Mouse (Mus musculus): ENCODE measurements at regions not wholly inside any gene's neighbourhood (a gene's known extent, or its start where the extent isn't known, plus 50 kb on each side); places are given as distances from the start of the nearest gene placed in this dataset.
A peak's percentile ranks its signal among the peaks of the same experiment; 100 is the strongest.

- DNase-seq (ENCODE audit: low spot score) = peak; percentile 87
- Histone ChIP-seq H3K4me2 (ENCODE audit: low read depth, low read length) (no peak overlapping the region), H3K27ac (peak overlapping the region; percentile 74), H3K4me3 (ENCODE audit: low read length) (no peak overlapping the region), H3K9me3 (ENCODE audit: low read length) (no peaks in the 10 kb centered on the region), H3K9ac (replicated peaks; ENCODE audit: low read length) (no peak overlapping the region), H3K4me1 (ENCODE audit: insufficient read depth, low read length) (no peaks in the 10 kb centered on the region), H3K36me3 (ENCODE audit: insufficient read depth, low read length) (no peaks in the 10 kb centered on the region), H3K27me3 (ENCODE audit: insufficient read depth, low read length) (no peaks in the 10 kb centered on the region; the same call in 1 of the 2 replicates)
- WGBS = 21% methylated on average over 7 of the region's 7 CpGs
- no peak for TF ChIP-seq CTCF (IDR thresholded peaks at IDR 0.05; ENCODE audit: low read depth)
- peak; percentile 97 for ATAC-seq
Observed at GRCm38 (mm10) chr5:133453349-133454049, 646.0 kb upstream of the Castor2 start.

GRCm38 (mm10) chr5:133449926-133450325, 649.6 kb upstream of the Castor2 start:
- H3K9me3 ChIP-seq (ENCODE audit: low read length) = no peaks in the 10 kb centered on the region
- no peak overlapping the region for H3K4me3 ChIP-seq (ENCODE audit: low read length)
- peak; percentile 45 for DNase-seq (ENCODE audit: low spot score)
- H3K27me3 ChIP-seq (ENCODE audit: insufficient read depth, low read length) = no peaks in the 10 kb centered on the region
- no peak for TF ChIP-seq CTCF (IDR thresholded peaks at IDR 0.05; ENCODE audit: low read depth)
- H3K4me2 ChIP-seq (ENCODE audit: low read depth, low read length) = no peak overlapping the region
- ATAC-seq = no peak
- H3K9ac ChIP-seq (replicated peaks; ENCODE audit: low read length) = no peak overlapping the region
- WGBS = 55% methylated on average over 3 of the region's 3 CpGs
- no peaks in the 10 kb centered on the region for H3K4me1 ChIP-seq (ENCODE audit: insufficient read depth, low read length)
- H3K36me3 ChIP-seq (ENCODE audit: insufficient read depth, low read length) = no peaks in the 10 kb centered on the region
- H3K27ac ChIP-seq = peak overlapping the region; percentile 27; the same call in 1 of the 2 replicates

- H3K4me3 ChIP-seq (ENCODE audit: low read length) = no peak overlapping the region
- no peak for TF ChIP-seq CTCF (IDR thresholded peaks at IDR 0.05; ENCODE audit: low read depth)
- no peaks in the 10 kb centered on the region for H3K9me3 ChIP-seq (ENCODE audit: low read length)
- H3K36me3 ChIP-seq (ENCODE audit: insufficient read depth, low read length) = no peaks in the 10 kb centered on the region
- no peak overlapping the region for H3K9ac ChIP-seq (replicated peaks; ENCODE audit: low read length)
- H3K27ac ChIP-seq = no peak overlapping the region
- no peaks in the 10 kb centered on the region for H3K4me1 ChIP-seq (ENCODE audit: insufficient read depth, low read length)
- DNase-seq (ENCODE audit: low spot score) (peak; percentile 57), ATAC-seq (no peak)
- no peak overlapping the region for H3K4me2 ChIP-seq (ENCODE audit: low read depth, low read length)
- WGBS = 47% methylated on average over 1 of the region's 1 CpGs
- H3K27me3 ChIP-seq (ENCODE audit: insufficient read depth, low read length) = no peaks in the 10 kb centered on the region
Observed at GRCm38 (mm10) chr5:133400826-133401225, 698.7 kb upstream of the Castor2 start.

GRCm38 (mm10) chr5:133389896-133390295, 709.6 kb upstream of the Castor2 start:
- Histone ChIP-seq H3K4me3 (ENCODE audit: low read length) (no peak overlapping the region), H3K27me3 (ENCODE audit: insufficient read depth, low read length) (no peaks in the 10 kb centered on the region), H3K27ac (no peak overlapping the region), H3K4me1 (ENCODE audit: insufficient read depth, low read length) (0 out of 2 replicates have a peak, but pooled peaks cover 9% of the 10 kb centered on the region), H3K9ac (replicated peaks; ENCODE audit: low read length) (no peak overlapping the region), H3K9me3 (ENCODE audit: low read length) (no peaks in the 10 kb centered on the region), H3K36me3 (ENCODE audit: insufficient read depth, low read length) (no peaks in the 10 kb centered on the region), H3K4me2 (ENCODE audit: low read depth, low read length) (no peak overlapping the region)
- WGBS = 72% methylated on average over 4 of the region's 4 CpGs
- TF ChIP-seq CTCF (IDR thresholded peaks at IDR 0.05; ENCODE audit: low read depth) = no peak
- ATAC-seq (no peak), DNase-seq (ENCODE audit: low spot score) (no peak)

GRCm38 (mm10) chr5:133389023-133389840, 710.3 kb upstream of the Castor2 start:
- ATAC-seq (no peak), DNase-seq (ENCODE audit: low spot score) (no peak)
- 38% methylated on average over 6 of the region's 6 CpGs for WGBS
- H3K4me2 ChIP-seq (ENCODE audit: low read depth, low read length) = no peak overlapping the region
- no peaks in the 10 kb centered on the region for H3K36me3 ChIP-seq (ENCODE audit: insufficient read depth, low read length)
- H3K4me3 ChIP-seq (ENCODE audit: low read length) = no peak overlapping the region
- TF ChIP-seq CTCF (IDR thresholded peaks at IDR 0.05; ENCODE audit: low read depth) = no peak
- H3K27ac ChIP-seq = no peak overlapping the region
- H3K4me1 ChIP-seq (ENCODE audit: insufficient read depth, low read length) = 0 out of 2 replicates have a peak, but pooled peaks cover 9% of the 10 kb centered on the region
- no peaks in the 10 kb centered on the region for H3K9me3 ChIP-seq (ENCODE audit: low read length)
- no peak overlapping the region for H3K9ac ChIP-seq (replicated peaks; ENCODE audit: low read length)
- H3K27me3 ChIP-seq (ENCODE audit: insufficient read depth, low read length) = no peaks in the 10 kb centered on the region

- 22% methylated on average over 10 of the region's 10 CpGs for WGBS
- DNase-seq (ENCODE audit: low spot score) = no peak
- no peaks in the 10 kb centered on the region for H3K9me3 ChIP-seq (ENCODE audit: low read length)
- H3K4me1 ChIP-seq (ENCODE audit: insufficient read depth, low read length) = peaks cover 14% of the 10 kb centered on the region; the same call in 1 of the 2 replicates
- H3K9ac ChIP-seq (replicated peaks; ENCODE audit: low read length) = no peak overlapping the region
- no peak overlapping the region for H3K27ac ChIP-seq
- no peak overlapping the region for H3K4me3 ChIP-seq (ENCODE audit: low read length)
- no peak for ATAC-seq
- no peaks in the 10 kb centered on the region for H3K36me3 ChIP-seq (ENCODE audit: insufficient read depth, low read length)
- no peaks in the 10 kb centered on the region for H3K27me3 ChIP-seq (ENCODE audit: insufficient read depth, low read length)
- no peak overlapping the region for H3K4me2 ChIP-seq (ENCODE audit: low read depth, low read length)
- TF ChIP-seq CTCF (IDR thresholded peaks at IDR 0.05; ENCODE audit: low read depth) = no peak
Observed at GRCm38 (mm10) chr5:133385374-133386349, 713.8 kb upstream of the Castor2 start.
